Mouse (Mus musculus): ENCODE results near the gene Lrp1. TPM values are rescaled to one million over a fixed set of nuclear protein-coding genes. Genes with fewer than 3 reads are reported as not detected.

The Lrp1 gene
- polyA plus RNA-seq, 1 experiment from 2014 or later = 57.6 TPM

DNA sequence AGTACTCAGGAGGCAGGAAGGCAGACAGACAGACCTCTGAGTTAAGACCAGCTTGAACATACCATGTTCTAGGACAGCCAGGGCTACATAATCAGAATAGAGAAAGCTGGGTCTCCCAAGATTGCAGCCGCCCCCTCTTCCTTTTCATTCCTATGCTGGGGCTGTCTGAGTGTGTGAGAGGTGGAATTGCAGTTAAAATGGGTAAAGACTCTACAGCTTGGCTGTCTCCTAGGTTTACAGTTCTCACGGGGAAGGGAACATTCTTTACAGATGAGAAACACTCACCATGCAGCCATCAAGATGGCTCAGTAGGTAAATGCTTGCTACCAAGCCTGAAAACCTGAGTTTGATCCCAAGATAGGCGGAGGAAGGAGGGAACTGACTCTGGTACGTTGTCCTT, 120.9 kb downstream of the Lrp1 start:
- Histone ChIP-seq H3K36me3 (ENCODE audit: control insufficient read depth, insufficient read depth, low read length) (peaks cover 16% of the 10 kb centered on the region; the same call in 1 of the 2 replicates), H3K27ac (replicated peaks; ENCODE audit: low read depth, low read length) (no peak overlapping the region), H3K27me3 (ENCODE audit: control insufficient read depth, insufficient read depth, low read length) (no peaks in the 10 kb centered on the region), H3K4me1 (ENCODE audit: control insufficient read depth, insufficient read depth, low read length) (no peaks in the 10 kb centered on the region), H3K4me3 (ENCODE audit: low read depth, low read length) (no peak overlapping the region), H3K9me3 (ENCODE audit: control insufficient read depth, low read length) (no peaks in the 10 kb centered on the region), H3K9ac (ENCODE audit: low read length) (no peak overlapping the region), H3K4me2 (ENCODE audit: low read depth, severe bottlenecking) (no peak overlapping the region)
- no peak for ATAC-seq (ENCODE audit: insufficient number of reproducible peaks, low FRiP score, low TSS enrichment, low read depth)
- DNase-seq (ENCODE audit: low spot score) = no peak
- 89% methylated on average over 4 of the region's 4 CpGs for WGBS

DNA sequence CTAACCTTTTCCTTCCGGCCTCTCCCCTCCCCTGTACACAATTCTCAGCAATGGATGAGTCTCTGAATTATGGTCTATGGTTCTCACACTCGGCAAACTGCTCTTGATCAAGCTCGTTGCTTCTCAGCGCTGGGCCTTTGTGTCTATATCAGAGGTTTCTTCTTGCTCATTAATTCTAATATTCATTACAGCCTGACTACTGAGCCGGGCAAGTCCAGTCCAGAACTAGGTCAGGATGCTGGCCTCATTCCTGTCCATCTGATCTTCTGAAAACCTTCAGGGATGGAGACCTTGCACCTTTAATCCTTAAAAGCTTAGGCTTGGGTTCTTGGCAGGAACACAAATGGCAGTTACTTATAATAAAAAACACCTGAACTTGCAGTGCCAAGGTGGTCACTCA, 121.4 kb downstream of the Lrp1 start:
- Histone ChIP-seq H3K4me3 (ENCODE audit: low read depth, low read length) (no peak overlapping the region), H3K36me3 (ENCODE audit: control insufficient read depth, insufficient read depth, low read length) (peaks cover 20% of the 10 kb centered on the region; the same call in 1 of the 2 replicates), H3K4me1 (ENCODE audit: control insufficient read depth, insufficient read depth, low read length) (no peaks in the 10 kb centered on the region), H3K9ac (ENCODE audit: low read length) (no peak overlapping the region), H3K9me3 (ENCODE audit: control insufficient read depth, low read length) (no peaks in the 10 kb centered on the region), H3K4me2 (ENCODE audit: low read depth, severe bottlenecking) (no peak overlapping the region), H3K27ac (replicated peaks; ENCODE audit: low read depth, low read length) (no peak overlapping the region), H3K27me3 (ENCODE audit: control insufficient read depth, insufficient read depth, low read length) (no peaks in the 10 kb centered on the region)
- 86% methylated on average over 5 of the region's 5 CpGs for WGBS
- ATAC-seq (ENCODE audit: insufficient number of reproducible peaks, low FRiP score, low TSS enrichment, low read depth) (no peak), DNase-seq (ENCODE audit: low spot score) (no peak)

DNA sequence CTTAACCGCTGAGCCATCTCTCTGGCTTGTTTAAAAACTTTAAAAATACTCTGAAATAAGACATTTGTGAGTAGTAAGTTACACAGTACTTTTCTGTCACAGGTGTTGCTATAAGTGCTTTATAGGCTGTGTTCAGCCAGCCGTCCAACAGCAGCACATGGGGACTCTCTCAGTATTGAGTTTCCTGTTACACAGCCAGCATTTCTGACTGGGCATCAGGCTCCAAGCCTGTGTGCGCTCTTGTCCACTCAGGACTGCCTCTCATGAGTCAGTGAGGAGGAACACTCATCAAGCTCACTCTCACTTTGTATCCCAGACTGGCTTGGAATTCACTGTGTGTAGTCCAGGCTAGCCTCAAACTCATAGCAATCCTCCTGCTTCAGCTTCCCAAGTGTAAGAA, 124.8 kb downstream of the Lrp1 start:
- Histone ChIP-seq H3K4me1 (ENCODE audit: control insufficient read depth, insufficient read depth, low read length) (no peaks in the 10 kb centered on the region), H3K9me3 (ENCODE audit: control insufficient read depth, low read length) (no peaks in the 10 kb centered on the region), H3K27me3 (ENCODE audit: control insufficient read depth, insufficient read depth, low read length) (no peaks in the 10 kb centered on the region), H3K27ac (replicated peaks; ENCODE audit: low read depth, low read length) (no peak overlapping the region), H3K36me3 (ENCODE audit: control insufficient read depth, insufficient read depth, low read length) (peaks cover 34% of the 10 kb centered on the region; the same call in 1 of the 2 replicates), H3K4me2 (ENCODE audit: low read depth, severe bottlenecking) (no peak overlapping the region), H3K9ac (ENCODE audit: low read length) (no peak overlapping the region), H3K4me3 (ENCODE audit: low read depth, low read length) (no peak overlapping the region)
- 94% methylated on average over 3 of the region's 3 CpGs for WGBS
- ATAC-seq (ENCODE audit: insufficient number of reproducible peaks, low FRiP score, low TSS enrichment, low read depth) (no peak), DNase-seq (ENCODE audit: low spot score) (no peak)

DNA sequence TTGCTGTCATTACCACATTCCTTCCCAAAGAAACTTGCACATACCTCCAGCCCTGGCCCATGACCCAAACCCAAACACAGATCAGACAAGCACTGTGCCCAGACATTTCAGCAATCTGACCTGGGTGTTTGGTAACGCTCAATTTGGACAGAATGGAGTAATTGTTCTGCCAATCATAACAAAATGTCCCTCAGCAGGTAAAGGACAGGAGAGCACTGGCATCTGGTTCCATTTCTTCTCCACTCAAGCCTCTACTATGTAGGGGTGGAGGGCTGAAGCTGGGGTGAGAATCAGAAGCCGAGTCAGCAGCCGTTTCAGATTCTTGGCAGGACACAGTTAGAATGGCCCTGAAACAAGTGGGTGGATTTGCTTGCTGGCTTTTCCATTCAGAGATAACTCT, 128.8 kb downstream of the Lrp1 start:
- Histone ChIP-seq H3K36me3 (ENCODE audit: control insufficient read depth, insufficient read depth, low read length) (peaks cover 35% of the 10 kb centered on the region; the same call in 1 of the 2 replicates), H3K4me3 (ENCODE audit: low read depth, low read length) (no peak overlapping the region), H3K4me1 (ENCODE audit: control insufficient read depth, insufficient read depth, low read length) (no peaks in the 10 kb centered on the region), H3K9me3 (ENCODE audit: control insufficient read depth, low read length) (no peaks in the 10 kb centered on the region), H3K9ac (ENCODE audit: low read length) (no peak overlapping the region), H3K27ac (replicated peaks; ENCODE audit: low read depth, low read length) (no peak overlapping the region), H3K27me3 (ENCODE audit: control insufficient read depth, insufficient read depth, low read length) (no peaks in the 10 kb centered on the region), H3K4me2 (ENCODE audit: low read depth, severe bottlenecking) (no peak overlapping the region)
- DNase-seq (ENCODE audit: low spot score) (no peak), ATAC-seq (ENCODE audit: insufficient number of reproducible peaks, low FRiP score, low TSS enrichment, low read depth) (no peak)
- 92% methylated on average over 3 of the region's 3 CpGs for WGBS

DNA sequence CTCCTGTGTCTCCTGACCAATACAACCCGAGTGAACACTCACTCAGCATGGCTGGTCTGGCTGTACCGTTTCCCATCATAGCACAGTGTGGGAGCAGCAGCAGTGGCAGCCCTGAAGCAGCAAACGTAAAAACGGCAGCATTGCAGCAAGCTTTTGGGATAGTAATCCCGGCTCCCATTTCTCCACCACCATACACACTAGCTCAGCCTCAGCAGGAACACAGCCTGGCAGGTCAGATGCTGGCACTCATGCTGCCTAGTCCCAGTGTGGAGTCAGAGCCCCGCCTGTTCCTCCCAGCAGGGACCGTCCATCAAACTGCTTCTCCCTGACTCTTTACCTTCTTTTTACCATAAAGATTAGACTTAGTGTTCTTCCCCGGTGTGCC, 129.8 kb downstream of the Lrp1 start:
- Histone ChIP-seq H3K4me1 (ENCODE audit: control insufficient read depth, insufficient read depth, low read length) (no peaks in the 10 kb centered on the region), H3K4me3 (ENCODE audit: low read depth, low read length) (no peak overlapping the region), H3K4me2 (ENCODE audit: low read depth, severe bottlenecking) (no peak overlapping the region), H3K27me3 (ENCODE audit: control insufficient read depth, insufficient read depth, low read length) (no peaks in the 10 kb centered on the region), H3K9me3 (ENCODE audit: control insufficient read depth, low read length) (no peaks in the 10 kb centered on the region), H3K9ac (ENCODE audit: low read length) (no peak overlapping the region), H3K36me3 (ENCODE audit: control insufficient read depth, insufficient read depth, low read length) (peaks cover 30% of the 10 kb centered on the region; the same call in 1 of the 2 replicates), H3K27ac (replicated peaks; ENCODE audit: low read depth, low read length) (no peak overlapping the region)
- no peak for ATAC-seq (ENCODE audit: insufficient number of reproducible peaks, low FRiP score, low TSS enrichment, low read depth)
- no peak for DNase-seq (ENCODE audit: low spot score)
- WGBS = 90% methylated on average over 8 of the region's 8 CpGs

DNA sequence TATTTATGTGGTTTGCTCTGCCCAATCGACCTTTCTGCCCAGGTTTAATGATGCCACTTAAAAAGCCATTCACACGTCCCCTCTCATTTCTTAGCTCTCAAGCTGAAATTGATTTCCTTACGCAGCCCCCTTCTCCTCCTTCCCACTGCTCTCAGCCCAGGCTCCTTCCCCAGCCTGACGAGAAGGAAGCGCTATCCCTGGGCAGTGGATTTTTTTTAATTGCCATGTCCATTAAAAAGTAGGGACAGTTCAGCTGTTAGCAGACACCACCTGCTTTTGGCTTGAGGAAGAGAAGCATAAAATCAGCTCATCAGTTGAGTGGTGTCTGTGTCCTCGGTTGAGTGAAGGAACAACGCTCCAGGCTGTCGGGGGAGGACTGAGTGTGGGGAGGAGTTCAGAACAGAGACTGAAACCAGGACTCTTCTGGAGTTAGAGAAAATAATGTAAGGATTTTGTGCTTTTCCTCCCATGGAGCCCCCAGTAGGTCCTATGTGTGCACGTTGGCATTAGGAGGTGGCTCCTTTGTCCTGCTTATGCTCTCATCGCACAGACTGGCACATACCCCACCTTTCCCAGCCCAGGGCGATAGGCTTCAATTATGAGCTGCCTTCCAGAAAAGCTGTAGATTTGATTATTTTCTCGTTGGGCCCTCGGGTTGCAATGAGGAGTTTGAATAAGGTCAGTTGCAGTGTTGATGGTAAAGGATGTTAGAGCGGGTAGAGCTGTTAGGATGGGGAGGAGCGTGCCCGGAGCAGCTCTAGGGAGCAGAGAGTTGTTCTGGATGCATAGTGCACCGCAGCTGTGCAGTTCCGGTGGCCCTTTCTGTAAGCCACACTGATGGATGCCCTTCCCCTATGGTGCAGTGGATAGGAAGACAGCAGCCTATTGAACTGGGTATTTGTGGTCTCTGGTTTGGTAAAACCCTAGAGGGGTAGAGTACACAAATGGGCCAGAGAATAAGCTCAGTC, 130.5 kb downstream of the Lrp1 start:
- no peaks in the 10 kb centered on the region for H3K9me3 ChIP-seq (ENCODE audit: control insufficient read depth, low read length)
- H3K9ac ChIP-seq (ENCODE audit: low read length) = no peak overlapping the region
- no peaks in the 10 kb centered on the region for H3K27me3 ChIP-seq (ENCODE audit: control insufficient read depth, insufficient read depth, low read length)
- no peaks in the 10 kb centered on the region for H3K4me1 ChIP-seq (ENCODE audit: control insufficient read depth, insufficient read depth, low read length)
- H3K27ac ChIP-seq (replicated peaks; ENCODE audit: low read depth, low read length) = no peak overlapping the region
- peaks cover 29% of the 10 kb centered on the region; the same call in 1 of the 2 replicates for H3K36me3 ChIP-seq (ENCODE audit: control insufficient read depth, insufficient read depth, low read length)
- H3K4me3 ChIP-seq (ENCODE audit: low read depth, low read length) = no peak overlapping the region
- 69% methylated on average over 18 of the region's 18 CpGs for WGBS
- ATAC-seq (ENCODE audit: insufficient number of reproducible peaks, low FRiP score, low TSS enrichment, low read depth) (no peak), DNase-seq (ENCODE audit: low spot score) (no peak)
- no peak overlapping the region for H3K4me2 ChIP-seq (ENCODE audit: low read depth, severe bottlenecking)

DNA sequence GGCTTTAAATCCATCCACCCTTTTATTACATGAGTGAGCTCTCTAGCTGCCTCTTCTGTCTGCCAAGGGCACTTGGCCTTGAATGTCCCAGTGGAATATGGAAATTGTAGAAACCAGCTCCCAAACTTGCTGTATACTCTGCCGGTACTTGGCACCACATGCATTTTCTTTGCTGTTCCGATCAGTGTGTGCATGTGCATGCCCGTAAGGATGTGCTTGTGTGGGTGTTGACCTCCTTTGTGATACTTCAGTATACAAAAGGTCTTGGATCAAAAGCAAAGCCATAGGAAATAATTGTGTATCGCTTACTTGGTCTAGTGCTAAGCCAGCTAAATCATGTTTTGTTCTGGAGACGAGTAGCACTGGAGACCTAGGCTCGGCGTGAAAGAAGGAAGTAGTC, 132.1 kb downstream of the Lrp1 start:
- H3K9me3 ChIP-seq (ENCODE audit: control insufficient read depth, low read length) = no peaks in the 10 kb centered on the region
- DNase-seq (ENCODE audit: low spot score) (no peak), ATAC-seq (ENCODE audit: insufficient number of reproducible peaks, low FRiP score, low TSS enrichment, low read depth) (no peak)
- no peaks in the 10 kb centered on the region for H3K4me1 ChIP-seq (ENCODE audit: control insufficient read depth, insufficient read depth, low read length)
- H3K27ac ChIP-seq (replicated peaks; ENCODE audit: low read depth, low read length) = no peak overlapping the region
- H3K4me3 ChIP-seq (ENCODE audit: low read depth, low read length) = no peak overlapping the region
- 94% methylated on average over 7 of the region's 7 CpGs for WGBS
- no peaks in the 10 kb centered on the region for H3K27me3 ChIP-seq (ENCODE audit: control insufficient read depth, insufficient read depth, low read length)
- peaks cover 21% of the 10 kb centered on the region; the same call in 1 of the 2 replicates for H3K36me3 ChIP-seq (ENCODE audit: control insufficient read depth, insufficient read depth, low read length)
- no peak overlapping the region for H3K4me2 ChIP-seq (ENCODE audit: low read depth, severe bottlenecking)
- H3K9ac ChIP-seq (ENCODE audit: low read length) = no peak overlapping the region
